Mouse (Mus musculus) hindbrain, embryonic 11.5 days (tissue): Measurements from ENCODE around the gene Neto2. TPM values are rescaled to one million over a fixed set of nuclear protein-coding genes. Genes with fewer than 3 reads are reported as not detected.
A peak's percentile ranks its signal among the peaks of the same experiment; 100 is the strongest.

ENCODE experiments used
- ATAC-seq: fragments of 200-750 bp; cut with Nextera tagmentation; 2 replicates; pipeline ENCODE4 v1.8.0; 2017; ENCODE audit warnings: mild to moderate bottlenecking, moderate TSS enrichment, moderate library complexity; ENCODE audit not compliant: low FRiP score
- DNase-seq: peaks from one replicate; pipeline ENCODE4 v3.0.0-alpha.2; 2015; ENCODE audit warnings: low spot score
- H3K27ac ChIP-seq: fragments of 300-500 bp; sonication (generic); 2 replicates; pipeline ENCODE4 v1.5.1; 2014; ENCODE audit warnings: mild to moderate bottlenecking, low read depth, low read length
- H3K27me3 ChIP-seq: fragments of 300-500 bp; sonication (generic); 2 replicates; pipeline ENCODE4 v1.6.1; 2014; ENCODE audit warnings: mild to moderate bottlenecking, low read length, moderate library complexity, mixed read lengths; ENCODE audit not compliant: control insufficient read depth, insufficient read depth
- H3K36me3 ChIP-seq: fragments of 300-500 bp; sonication (generic); 2 replicates; pipeline ENCODE4 v1.6.1; 2014; ENCODE audit warnings: mild to moderate bottlenecking, low read length, moderate library complexity, mixed read lengths; ENCODE audit not compliant: control insufficient read depth, insufficient read depth
- H3K4me1 ChIP-seq: fragments of 300-500 bp; sonication (generic); replicated peaks from 2 replicates; pipeline ENCODE4 v1.6.1; 2014; ENCODE audit warnings: low read length, mixed read lengths; ENCODE audit not compliant: control insufficient read depth, insufficient read depth
- H3K4me2 ChIP-seq: fragments of 300-500 bp; sonication (generic); replicated peaks from 2 replicates; pipeline ENCODE4 v1.6.1; 2014; ENCODE audit warnings: mild to moderate bottlenecking, low read depth, low read length
- H3K4me3 ChIP-seq: fragments of 300-500 bp; sonication (generic); 2 replicates; pipeline ENCODE4 v1.5.1; 2014; ENCODE audit warnings: low read depth, low read length
- H3K9ac ChIP-seq: fragments of 300-500 bp; sonication (generic); 2 replicates; pipeline ENCODE4 v1.6.1; 2014; ENCODE audit warnings: low read depth, low read length
- H3K9me3 ChIP-seq: fragments of 300-500 bp; sonication (generic); 2 replicates; pipeline ENCODE4 v1.6.1; 2016; ENCODE audit warnings: low read length; ENCODE audit not compliant: control insufficient read depth
- WGBS: fragments of 180-500 bp; shearing (Covaris S2); extraction: QIAGEN DNeasy Blood & Tissue Kit; methylation state at CpG from one replicate; pipeline ENCODE4 v1.1.7; 2014; 5-methylcytosine and 5-hydroxymethylcytosine counted together
- polyA plus RNA-seq: library from polyadenylated mRNA; unstranded; fragments of >200 nt; fragmentation: Nextera tagmentation; extraction: Ambion mirVana; gene quantifications from 2 replicates; pipeline ENCODE4 v1.2.1, GENCODE M21; 2014

Neto2 gene
- polyA plus RNA-seq, 1 experiment from 2014 or later = 33.2 TPM

DNA sequence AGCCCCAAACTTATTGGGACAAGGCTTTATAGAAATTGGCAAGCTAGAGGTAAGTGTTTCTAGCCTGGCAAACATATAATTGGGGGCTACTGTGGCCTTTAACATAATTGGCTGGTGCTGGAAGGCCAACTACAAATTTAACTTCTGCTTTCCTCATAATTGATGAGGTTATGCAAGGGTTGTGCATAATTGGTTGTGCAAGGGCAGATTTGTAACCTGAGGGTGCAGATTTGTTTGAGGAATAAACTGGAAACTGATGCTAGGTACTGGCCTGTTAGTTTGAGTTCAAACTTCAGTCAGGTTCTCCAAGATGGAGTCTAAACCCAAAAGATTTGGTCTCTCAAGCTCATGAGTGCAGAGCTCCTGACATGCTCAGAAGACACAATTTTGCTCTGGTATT lies 92.9 kb downstream of the Neto2 start:
- H3K9me3 ChIP-seq = no peaks in the 10 kb centered on the region
- no peaks in the 10 kb centered on the region for H3K4me1 ChIP-seq
- ATAC-seq = no peak
- H3K4me3 ChIP-seq = no peak overlapping the region
- no peak overlapping the region for H3K9ac ChIP-seq
- H3K36me3 ChIP-seq = no peaks in the 10 kb centered on the region
- no peaks in the 10 kb centered on the region for H3K27me3 ChIP-seq
- no peak overlapping the region for H3K4me2 ChIP-seq
- no peak for DNase-seq
- no peak overlapping the region for H3K27ac ChIP-seq

DNA sequence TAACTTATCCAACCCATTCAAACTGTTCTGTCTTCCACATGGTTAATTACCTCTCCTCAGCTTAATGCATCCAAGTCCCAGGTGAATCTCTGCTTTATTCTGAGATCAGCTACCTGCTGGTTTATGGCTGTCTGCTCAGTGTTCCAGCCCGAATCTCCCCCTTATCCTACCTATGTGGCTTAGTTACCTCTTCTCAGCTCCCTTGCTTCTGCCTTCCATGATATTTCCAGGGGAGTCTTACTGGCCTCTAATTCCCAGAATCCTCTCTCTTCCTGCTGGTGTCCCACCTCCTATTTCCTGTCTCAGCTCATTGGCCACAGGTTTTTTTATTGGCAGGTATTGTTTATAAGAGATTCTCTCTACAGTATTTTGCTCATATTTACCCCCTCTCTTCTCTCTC lies 93.8 kb downstream of the Neto2 start:
- DNase-seq = no peak

DNA sequence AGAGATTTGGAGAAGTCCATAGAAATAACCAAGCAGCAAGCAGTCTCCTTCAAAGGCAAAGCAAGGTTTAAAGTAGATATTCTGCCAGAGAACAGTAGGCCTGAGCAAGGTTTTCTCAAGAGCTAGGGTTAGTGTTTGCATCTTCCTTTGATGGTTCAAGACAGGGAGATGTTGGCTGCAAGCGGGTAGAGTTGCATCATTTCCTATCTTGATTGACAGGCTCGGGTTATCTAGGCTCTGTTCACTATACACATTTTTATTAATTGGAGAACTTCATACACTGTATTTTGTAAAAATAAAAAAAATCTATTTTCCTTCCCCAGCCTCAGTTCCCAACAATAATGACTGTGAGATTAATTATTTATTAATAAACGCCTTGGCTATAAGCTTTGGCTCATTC lies 94.2 kb downstream of the Neto2 start:
- Histone ChIP-seq H3K36me3 (no peaks in the 10 kb centered on the region), H3K4me1 (no peaks in the 10 kb centered on the region), H3K27me3 (no peaks in the 10 kb centered on the region), H3K9me3 (no peaks in the 10 kb centered on the region), H3K4me2 (no peak overlapping the region), H3K9ac (no peak overlapping the region), H3K27ac (no peak overlapping the region), H3K4me3 (no peak overlapping the region)
- DNase-seq (no peak), ATAC-seq (no peak)
- WGBS = 89% methylated on average over 3 of the region's 3 CpGs

More for the DNA sequence above, 93.8 kb downstream of the Neto2 start:
- Histone ChIP-seq H3K9me3 (no peaks in the 10 kb centered on the region), H3K9ac (no peak overlapping the region), H3K36me3 (no peaks in the 10 kb centered on the region), H3K4me2 (no peak overlapping the region), H3K27me3 (no peaks in the 10 kb centered on the region), H3K4me1 (no peaks in the 10 kb centered on the region), H3K4me3 (no peak overlapping the region), H3K27ac (no peak overlapping the region)
- WGBS = 87% methylated on average over 1 of the region's 1 CpGs
- ATAC-seq = no peak

DNA sequence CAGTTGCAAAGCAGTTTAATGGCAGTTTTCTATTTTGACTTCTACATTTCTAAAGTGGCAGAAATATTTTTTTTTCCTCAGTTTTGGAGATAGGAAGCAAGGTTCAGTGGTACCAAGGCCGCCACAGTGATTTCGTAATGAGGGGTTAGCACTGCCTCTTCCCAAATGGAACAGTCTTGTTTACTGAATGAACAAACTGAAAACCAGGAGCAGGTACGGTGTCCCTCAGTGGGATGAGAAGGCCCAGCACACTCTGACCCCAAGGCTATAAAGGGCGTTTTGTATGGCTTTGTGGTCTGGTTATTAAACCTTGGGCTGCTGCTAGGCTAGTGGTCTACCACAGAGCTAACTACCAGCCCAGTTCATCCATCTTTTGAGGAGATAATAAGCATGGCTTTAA lies 96.5 kb downstream of the Neto2 start:
- 84% methylated on average over 4 of the region's 4 CpGs for WGBS
- no peaks in the 10 kb centered on the region for H3K36me3 ChIP-seq
- H3K4me3 ChIP-seq = no peak overlapping the region
- no peaks in the 10 kb centered on the region for H3K9me3 ChIP-seq
- H3K4me2 ChIP-seq = no peak overlapping the region
- DNase-seq (no peak), ATAC-seq (no peak)
- no peak overlapping the region for H3K27ac ChIP-seq
- H3K27me3 ChIP-seq = no peaks in the 10 kb centered on the region
- H3K4me1 ChIP-seq = no peaks in the 10 kb centered on the region
- no peak overlapping the region for H3K9ac ChIP-seq

DNA sequence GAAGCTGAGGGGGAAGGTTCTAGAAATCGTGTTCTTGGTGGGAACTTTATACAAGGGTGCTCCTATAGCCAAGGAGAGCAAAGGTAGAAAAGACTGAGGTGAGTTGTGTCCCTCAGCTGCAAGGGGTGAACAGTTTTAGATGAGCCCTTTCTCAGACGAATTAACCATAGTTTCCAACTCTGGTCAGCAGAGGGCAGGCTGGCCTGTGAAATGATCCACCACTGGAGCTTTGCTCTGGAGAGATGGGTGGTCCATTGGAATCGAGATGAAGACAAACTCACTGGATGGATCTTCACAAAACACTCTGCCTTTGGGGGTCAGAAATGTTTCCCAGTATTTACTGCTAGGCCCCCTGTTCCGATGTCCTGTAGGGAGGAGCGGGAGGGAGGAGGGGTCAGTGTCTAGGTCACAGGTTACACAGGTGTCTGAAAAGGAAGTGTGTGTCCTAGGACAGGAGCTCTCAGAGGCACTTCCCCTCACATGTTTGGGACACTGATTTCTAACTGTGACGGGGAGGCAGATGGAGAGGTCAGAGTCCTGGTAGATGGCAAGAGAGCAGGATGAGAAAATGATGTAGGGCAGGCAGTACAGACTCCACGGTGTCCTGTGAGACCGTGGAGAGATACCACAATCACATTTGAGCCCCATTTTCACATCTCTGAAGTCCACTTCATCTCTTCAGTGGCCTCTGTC lies 97.4 kb downstream of the Neto2 start:
- Histone ChIP-seq H3K36me3 (no peaks in the 10 kb centered on the region), H3K4me2 (no peak overlapping the region), H3K27me3 (no peaks in the 10 kb centered on the region), H3K9me3 (no peaks in the 10 kb centered on the region), H3K27ac (no peak overlapping the region), H3K4me3 (no peak overlapping the region), H3K4me1 (no peaks in the 10 kb centered on the region), H3K9ac (no peak overlapping the region)
- DNase-seq = peak; percentile 78
- WGBS = 45% methylated on average over 8 of the region's 8 CpGs
- ATAC-seq = no peak

DNA sequence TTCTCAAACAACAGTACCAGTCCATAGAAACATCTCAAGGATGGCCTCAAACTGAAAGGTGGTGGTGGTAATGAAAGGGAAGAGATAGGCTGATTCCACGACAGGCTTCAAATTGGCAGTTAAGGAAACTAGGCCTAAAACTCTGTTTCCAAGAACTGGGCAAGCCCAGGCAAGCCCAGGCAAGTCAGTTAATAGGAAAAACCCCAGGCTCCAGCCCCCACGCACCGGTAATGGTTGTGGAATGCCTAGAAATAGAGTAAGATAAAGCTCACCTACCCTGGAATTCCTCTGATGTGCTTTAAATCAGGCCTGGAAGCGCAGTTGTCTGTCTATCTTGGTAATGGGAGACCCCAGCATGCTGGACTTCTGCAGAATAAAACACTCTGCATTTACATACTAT lies 98.0 kb downstream of the Neto2 start:
- Histone ChIP-seq H3K4me3 (no peak overlapping the region), H3K4me2 (no peak overlapping the region), H3K9me3 (no peaks in the 10 kb centered on the region), H3K4me1 (no peaks in the 10 kb centered on the region), H3K27me3 (no peaks in the 10 kb centered on the region), H3K27ac (no peak overlapping the region), H3K36me3 (no peaks in the 10 kb centered on the region), H3K9ac (no peak overlapping the region)
- DNase-seq (no peak), ATAC-seq (no peak)
- 82% methylated on average over 4 of the region's 4 CpGs for WGBS

DNA sequence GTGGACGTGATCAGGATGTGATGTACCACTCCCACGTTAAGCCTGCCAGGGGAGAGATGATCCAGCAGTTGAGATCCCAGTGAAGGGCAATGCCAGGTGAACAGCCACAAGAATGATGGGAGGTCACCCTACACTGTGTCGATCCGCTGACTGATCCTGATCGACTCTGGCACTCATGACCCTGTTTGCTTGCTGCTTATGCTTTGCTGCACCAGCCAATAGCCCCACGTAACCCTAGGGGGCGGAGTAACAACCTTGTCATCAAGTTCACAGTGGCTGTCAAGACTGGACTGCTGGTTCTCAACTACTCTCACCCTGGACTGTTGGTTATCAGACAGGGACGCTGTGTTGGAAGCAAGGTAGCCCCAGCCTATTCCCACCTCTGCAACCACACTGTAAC lies 99.0 kb downstream of the Neto2 start:
- H3K4me1 ChIP-seq = no peaks in the 10 kb centered on the region
- H3K9me3 ChIP-seq = no peaks in the 10 kb centered on the region
- 78% methylated on average over 8 of the region's 8 CpGs for WGBS
- DNase-seq (no peak), ATAC-seq (no peak)
- H3K36me3 ChIP-seq = no peaks in the 10 kb centered on the region
- no peaks in the 10 kb centered on the region for H3K27me3 ChIP-seq
- no peak overlapping the region for H3K27ac ChIP-seq
- H3K4me2 ChIP-seq = no peak overlapping the region
- no peak overlapping the region for H3K9ac ChIP-seq
- no peak overlapping the region for H3K4me3 ChIP-seq

DNA sequence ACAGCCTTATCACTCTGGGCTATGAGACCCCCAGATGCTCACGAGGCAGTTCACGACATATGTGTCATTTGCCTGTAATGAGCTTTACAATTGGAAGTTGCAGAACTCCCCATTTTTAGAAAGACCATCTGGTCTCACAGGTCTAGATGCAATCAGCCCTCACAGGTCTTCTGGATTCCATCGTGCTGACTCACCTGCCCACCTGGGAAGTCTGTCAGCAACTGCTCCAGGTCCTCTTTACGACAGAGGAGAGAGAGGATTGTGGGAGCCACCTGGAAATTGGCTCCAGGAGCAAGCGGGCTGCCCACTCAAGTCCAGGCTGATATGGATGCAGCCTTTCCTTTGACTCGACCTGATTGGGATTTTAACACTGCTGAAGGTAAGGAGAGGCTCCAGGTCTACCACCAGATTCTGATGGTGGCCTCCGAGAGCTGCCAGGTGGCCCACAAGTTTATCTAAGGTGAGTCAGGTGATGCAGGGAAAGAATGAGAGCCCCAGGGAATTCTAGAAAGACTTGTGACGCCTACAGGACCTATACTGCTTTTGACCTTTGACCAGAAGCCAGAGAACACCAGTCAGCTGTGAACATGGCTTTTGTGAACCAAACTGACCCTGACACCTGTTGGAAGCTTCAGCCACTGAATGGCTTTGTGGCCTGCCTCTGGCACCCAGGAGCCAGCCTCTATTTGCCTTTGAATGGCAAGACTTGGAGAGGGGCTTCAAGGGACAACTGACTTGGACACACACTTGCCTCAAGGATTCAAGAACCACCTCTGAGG lies 103.1 kb downstream of the Neto2 start:
- Histone ChIP-seq H3K4me1 (no peaks in the 10 kb centered on the region), H3K27me3 (no peaks in the 10 kb centered on the region), H3K4me3 (no peak overlapping the region), H3K4me2 (no peak overlapping the region), H3K36me3 (no peaks in the 10 kb centered on the region), H3K9ac (no peak overlapping the region), H3K9me3 (no peaks in the 10 kb centered on the region), H3K27ac (no peak overlapping the region)
- no peak for ATAC-seq
- 70% methylated on average over 8 of the region's 8 CpGs for WGBS
- no peak for DNase-seq

DNA sequence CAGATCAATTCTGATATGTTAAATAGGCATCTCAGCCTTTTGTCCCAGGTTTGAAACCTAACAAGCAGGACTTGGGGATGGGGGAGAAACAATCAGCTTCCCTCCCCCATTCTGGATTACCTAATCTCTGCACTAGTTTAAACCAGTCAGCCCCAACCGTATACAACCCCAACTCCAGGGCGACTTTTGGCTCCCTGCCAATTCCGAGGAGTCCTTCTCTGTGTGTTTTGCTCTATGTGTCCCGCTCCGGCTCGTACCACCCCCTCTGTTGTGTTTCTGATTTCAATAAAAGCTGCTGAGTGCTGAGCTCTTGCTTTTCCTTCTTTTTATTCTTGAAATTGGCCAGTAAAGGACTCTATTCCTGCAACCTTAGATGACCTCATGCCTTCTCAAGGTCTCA lies 105.3 kb downstream of the Neto2 start:
- WGBS = 56% methylated on average over 6 of the region's 6 CpGs
- H3K36me3 ChIP-seq = no peaks in the 10 kb centered on the region
- no peak overlapping the region for H3K9ac ChIP-seq
- no peaks in the 10 kb centered on the region for H3K9me3 ChIP-seq
- no peak overlapping the region for H3K4me2 ChIP-seq
- H3K4me3 ChIP-seq = no peak overlapping the region
- DNase-seq (peak; percentile 20), ATAC-seq (no peak)
- no peak overlapping the region for H3K27ac ChIP-seq
- no peaks in the 10 kb centered on the region for H3K27me3 ChIP-seq
- no peaks in the 10 kb centered on the region for H3K4me1 ChIP-seq
